Mouse (Mus musculus): ENCODE data around the gene Trim31.

- TF ChIP-seq CTCF (conservative IDR thresholded peaks at IDR 0.05; ENCODE audit: low read length) (no peak), POU5F1 (IDR thresholded peaks at IDR 0.05; ENCODE audit: borderline replicate concordance, low read length) (no peak)
Measured at GRCm38 (mm10) chr17:36868836-36869235, 29.1 kb upstream of the Trim31 start.

Data from E14TG2a.4 (cell line).